Mouse (Mus musculus): ENCODE results near the gene Olfr686. TPM values are rescaled to one million over a fixed set of nuclear protein-coding genes. Genes with fewer than 3 reads are reported as not detected.

Gene Olfr686
- not detected for polyA plus RNA-seq (2017; shearing (Covaris generic))

DNA sequence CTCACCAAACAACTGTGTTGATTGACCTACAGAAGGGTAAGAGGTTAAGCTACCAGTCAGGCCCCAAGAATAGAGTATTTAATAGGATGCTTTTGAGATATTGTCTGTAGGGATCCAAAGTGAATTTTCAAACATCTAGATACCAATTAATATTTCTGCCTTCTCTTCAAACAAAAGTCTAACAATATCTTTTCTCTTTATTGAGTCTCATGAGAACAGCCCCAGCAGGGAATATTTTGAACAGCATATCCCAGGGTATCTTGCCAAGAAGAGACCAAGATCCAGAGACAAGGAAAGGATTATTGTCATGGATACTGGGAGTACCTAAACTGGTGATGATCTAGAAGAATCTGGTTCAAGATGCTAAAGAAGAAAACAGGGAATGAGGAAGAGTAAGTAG is at the start of gene Olfr686:
Olfr686 (minus strand) TSS at position 101 of the 400 bp plus-strand sequence.

DNA sequence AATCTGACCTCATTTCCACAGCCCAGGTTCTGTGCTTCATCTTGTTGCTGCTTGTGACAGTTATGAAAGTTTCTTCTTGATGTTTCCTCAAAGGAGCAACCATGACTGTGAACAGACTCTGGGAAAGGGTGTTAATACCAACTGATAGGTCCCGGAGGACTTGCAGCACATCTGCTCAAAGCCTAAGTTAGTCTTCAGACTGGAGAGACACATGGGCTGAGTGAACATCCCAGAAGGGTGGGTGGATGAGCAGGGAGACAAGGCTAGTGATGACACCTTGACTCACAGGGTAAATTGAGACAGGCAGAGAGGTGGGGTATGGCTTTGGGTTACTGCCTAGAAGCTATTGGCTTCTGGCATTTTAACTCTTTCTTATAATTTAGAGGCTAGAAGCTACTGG is 21.4 kb downstream of the Olfr686 start, which contains the start of gene Olfr685:
Olfr685 (minus strand) TSS at position 101 of the 400 bp plus-strand sequence.

DNA sequence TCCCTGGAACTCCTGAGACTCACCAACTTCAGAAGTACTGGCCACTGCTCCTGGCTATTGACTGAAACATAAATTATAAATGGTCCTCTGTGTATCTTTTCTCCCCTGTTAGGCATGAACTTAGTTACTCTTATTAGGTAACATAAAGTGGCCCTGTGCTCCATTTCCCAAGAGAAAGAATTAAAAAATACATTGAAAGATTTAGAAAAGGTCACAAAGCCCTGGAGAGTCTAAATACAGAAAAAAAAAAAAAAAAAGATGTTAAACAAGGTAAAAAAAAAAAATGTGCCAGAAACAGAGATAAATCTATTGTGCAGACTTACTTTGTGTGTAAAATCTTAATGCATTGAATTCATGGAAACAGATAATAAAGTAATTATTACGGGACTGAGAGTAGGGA is 43.7 kb downstream of the Olfr686 start, which contains the start of gene Olfr684:
Olfr684 (minus strand) TSS at position 101 of the 400 bp plus-strand sequence.

Other genes starting within 250 kb of the Olfr686 start
- not detected for gene Olfr670, start 244.9 kb downstream of the Olfr686 start, polyA plus RNA-seq (2017; shearing (Covaris generic))
- not detected for gene Olfr671, start 228.4 kb downstream of the Olfr686 start, polyA plus RNA-seq (2017; shearing (Covaris generic))
- not detected for gene Olfr672, start 205.5 kb downstream of the Olfr686 start, polyA plus RNA-seq (2017; shearing (Covaris generic))
- gene Olfr675, start 179.0 kb downstream of the Olfr686 start, polyA plus RNA-seq (2017; shearing (Covaris generic)): not detected
- not detected for gene Olfr676, start 174.8 kb downstream of the Olfr686 start, polyA plus RNA-seq (2017; shearing (Covaris generic))
- gene Olfr677, start 156.1 kb downstream of the Olfr686 start, polyA plus RNA-seq (2017; shearing (Covaris generic)): not detected
- not detected for gene Olfr678, start 143.0 kb downstream of the Olfr686 start, polyA plus RNA-seq (2017; shearing (Covaris generic))
- gene Olfr679, start 126.3 kb downstream of the Olfr686 start, polyA plus RNA-seq (2017; shearing (Covaris generic)): not detected
- not detected for gene Olfr680-ps1, start 114.7 kb downstream of the Olfr686 start, polyA plus RNA-seq (2017; shearing (Covaris generic))
- gene Olfr681, start 90.6 kb downstream of the Olfr686 start, polyA plus RNA-seq (2017; shearing (Covaris generic)): not detected
- gene Olfr683, start 60.5 kb downstream of the Olfr686 start, polyA plus RNA-seq (2017; shearing (Covaris generic)): not detected
- not detected for gene Olfr684, start 43.8 kb downstream of the Olfr686 start, polyA plus RNA-seq (2017; shearing (Covaris generic))
- gene Olfr685, start 21.5 kb downstream of the Olfr686 start, polyA plus RNA-seq (2017; shearing (Covaris generic)): not detected
- not detected for gene Olfr688, start 80.6 kb upstream of the Olfr686 start, polyA plus RNA-seq (2017; shearing (Covaris generic))
- not detected for gene Olfr689, start 103.7 kb upstream of the Olfr686 start, polyA plus RNA-seq (2017; shearing (Covaris generic))
- not detected for gene Olfr690, start 126.6 kb upstream of the Olfr686 start, polyA plus RNA-seq (2017; shearing (Covaris generic))
- not detected for gene Olfr691, start 134.8 kb upstream of the Olfr686 start, polyA plus RNA-seq (2017; shearing (Covaris generic))
- not detected for gene Olfr692, start 160.7 kb upstream of the Olfr686 start, polyA plus RNA-seq (2017; shearing (Covaris generic))
- 1.0 TPM for gene Gm5901, start 167.6 kb upstream of the Olfr686 start, polyA plus RNA-seq (2017; shearing (Covaris generic))
- 49.0 TPM for gene Fam160a2, start 192.6 kb upstream of the Olfr686 start, polyA plus RNA-seq (2017; shearing (Covaris generic))
- not detected for gene Cnga4, start 197.1 kb upstream of the Olfr686 start, polyA plus RNA-seq (2017; shearing (Covaris generic))
- gene Cckbr, start 218.2 kb upstream of the Olfr686 start, polyA plus RNA-seq (2017; shearing (Covaris generic)): not detected

All from inflammation-experienced regulatory T-cells, adult 16 weeks (primary cell).